Mouse (Mus musculus) right cerebral cortex, adult 2 months (tissue): ENCODE measurements around the gene Alpl.

Source experiments
- DNase-seq, 2 experiments: peaks; one replicate each; pipeline ENCODE4 v3.0.0; 2021 to 2022; ENCODE audit warnings: low spot score in 2 of 2

Alpl gene

DNA sequence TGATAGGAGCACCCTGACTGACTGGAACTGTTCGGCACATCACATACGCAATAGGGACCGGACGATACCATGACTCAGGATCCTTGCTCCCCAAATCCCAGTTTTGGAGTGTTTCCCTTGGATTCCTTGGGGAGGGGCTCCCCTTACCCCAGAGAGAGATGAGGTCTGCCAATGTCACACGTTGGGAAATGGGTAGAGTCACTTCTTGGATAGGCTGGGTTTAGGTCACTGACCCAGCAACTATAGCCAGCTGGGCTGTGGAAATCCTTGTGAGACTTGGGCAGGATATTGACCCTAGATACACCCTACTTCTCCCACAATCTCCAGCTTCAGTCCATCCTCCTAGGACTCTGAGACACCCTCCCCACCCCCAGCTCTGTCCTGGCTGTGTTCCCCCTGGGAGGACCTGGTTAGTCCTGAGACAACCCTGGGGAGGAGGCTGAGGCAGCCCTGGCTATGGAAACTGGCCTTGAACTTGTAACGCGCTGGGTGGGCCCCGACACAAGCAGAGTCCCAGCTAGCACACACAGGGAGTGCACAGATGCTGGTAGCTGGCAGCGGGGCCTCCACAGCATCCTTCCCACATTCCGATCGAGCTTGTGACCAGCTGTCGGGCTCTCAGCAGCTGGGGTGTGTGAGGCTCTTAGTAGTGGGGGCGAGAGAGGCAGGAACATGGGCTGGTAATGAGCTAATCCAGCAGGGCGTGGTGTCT lies 25.1 kb downstream of the Alpl start:
- no peak for DNase-seq

DNA sequence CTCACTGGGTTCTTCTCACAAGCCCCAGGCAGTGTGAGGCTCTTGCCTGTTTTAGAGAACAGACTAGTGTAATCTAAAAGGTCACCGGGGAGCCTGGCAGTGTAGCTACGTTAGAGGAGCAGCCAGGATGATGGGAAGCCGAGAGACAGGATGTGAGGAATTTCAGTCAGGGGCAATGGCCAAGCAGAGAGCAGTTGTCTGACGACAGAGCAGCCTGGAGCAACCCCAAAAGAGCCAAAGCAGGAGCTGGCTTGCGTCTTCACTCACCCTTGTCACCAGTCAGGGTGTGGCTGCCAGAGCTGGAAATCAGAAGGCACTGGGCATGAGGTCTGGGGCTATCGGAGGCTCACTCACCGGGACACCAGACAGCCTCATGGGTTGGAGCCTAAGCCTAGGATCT lies 26.5 kb downstream of the Alpl start:
- DNase-seq: no peak

DNA sequence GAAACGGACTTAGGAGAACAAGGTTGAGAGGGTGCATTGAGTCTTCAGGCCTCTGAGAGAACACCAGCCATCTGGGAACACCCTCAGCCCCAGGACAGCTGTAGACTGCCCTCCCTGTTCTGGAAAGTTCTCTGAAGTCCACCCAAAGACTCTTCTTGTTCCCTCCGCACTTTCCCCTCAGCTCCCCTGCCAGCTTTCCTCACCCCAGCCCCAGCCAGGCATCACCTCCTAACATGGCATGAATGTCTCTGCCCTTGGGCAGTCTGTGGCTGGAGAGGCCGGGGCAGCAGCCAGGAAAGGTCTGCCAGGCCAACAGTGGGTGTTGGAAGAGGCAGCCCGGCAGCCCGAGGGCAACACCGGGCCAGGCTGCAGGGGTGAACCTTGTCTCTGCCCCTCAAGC lies 27.4 kb downstream of the Alpl start:
- no peak for DNase-seq

DNA sequence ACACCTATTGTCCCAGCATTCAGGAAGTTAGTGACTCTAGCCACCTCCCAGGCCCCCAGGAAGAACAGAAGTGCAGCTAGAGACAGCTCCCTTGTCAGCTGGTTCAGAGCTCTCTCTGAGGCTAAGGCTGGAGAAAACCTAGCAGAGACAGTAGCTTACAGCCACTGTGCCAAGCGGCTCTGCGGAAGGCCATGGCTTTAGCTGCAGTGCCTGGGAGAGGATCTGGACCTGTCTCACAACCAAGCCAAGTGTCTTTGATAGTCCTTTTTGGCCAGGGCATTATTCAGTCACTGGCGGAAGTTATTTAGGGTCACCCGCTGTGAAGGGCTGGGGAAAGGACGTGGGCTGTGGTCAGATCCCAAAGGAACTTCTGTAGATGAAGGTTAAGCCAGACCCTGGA lies 27.8 kb downstream of the Alpl start:
- no peak for DNase-seq

DNA sequence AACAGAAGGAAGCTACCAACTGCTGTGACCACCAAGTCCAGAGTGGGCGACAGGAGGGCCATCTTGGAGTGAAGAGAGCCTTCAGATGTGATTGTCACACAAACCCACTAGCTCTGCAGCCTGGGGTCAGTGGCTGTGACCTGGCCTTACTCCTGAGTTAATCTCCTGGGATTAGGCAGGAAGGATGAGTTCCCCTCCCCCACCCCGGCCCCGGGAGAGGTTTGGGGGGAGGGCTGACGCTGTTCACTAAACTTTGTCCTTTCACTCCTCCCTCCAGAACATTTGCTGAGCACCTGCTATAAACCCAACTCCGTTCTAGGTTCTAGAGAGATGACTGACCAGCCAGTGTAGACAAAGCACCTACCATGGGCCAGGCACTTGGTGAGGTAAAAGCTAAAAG lies 29.8 kb downstream of the Alpl start:
- no peak for DNase-seq

DNA sequence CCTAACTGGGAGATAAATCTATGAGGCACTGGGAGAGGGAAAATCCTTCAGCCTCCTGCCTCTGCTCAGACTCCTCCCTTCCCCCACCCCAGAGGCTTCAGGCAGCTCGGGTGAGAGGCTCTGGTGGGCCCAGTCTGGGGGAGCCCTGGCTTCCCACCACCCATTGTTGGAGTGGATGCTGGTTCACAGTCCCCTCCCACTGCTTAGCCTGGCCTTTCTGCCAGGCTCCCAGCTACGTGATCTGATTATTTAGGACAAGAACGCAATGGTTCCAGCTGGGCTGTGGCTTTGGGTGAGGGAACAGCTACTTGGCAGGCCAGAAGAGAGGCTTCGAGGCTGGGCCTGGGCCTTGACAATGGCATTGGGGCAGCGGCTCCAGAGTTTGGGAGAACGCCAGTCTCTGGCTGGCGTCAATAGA lies 30.6 kb downstream of the Alpl start:
- peak; percentile 23 to 51 for DNase-seq

DNA sequence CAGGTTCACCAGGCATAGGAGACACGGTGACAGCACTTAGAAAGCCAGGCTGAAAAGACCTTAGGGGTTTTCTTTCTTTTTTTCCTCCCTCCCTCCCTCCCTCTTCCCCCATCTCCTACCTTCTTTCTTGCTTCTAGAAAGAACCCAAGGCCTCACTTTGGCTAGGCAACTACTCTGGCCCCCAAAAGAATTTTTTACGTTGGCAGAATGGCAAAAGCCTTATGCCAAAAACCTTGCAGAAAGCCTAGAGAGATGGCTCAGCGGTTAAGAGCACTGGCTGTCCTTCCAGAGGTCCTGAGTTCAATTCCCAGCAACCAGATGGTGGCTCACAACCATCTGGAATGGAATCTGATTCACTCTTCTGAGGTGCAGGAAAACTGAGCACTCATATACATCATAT lies 31.6 kb downstream of the Alpl start:
- DNase-seq: no peak

DNA sequence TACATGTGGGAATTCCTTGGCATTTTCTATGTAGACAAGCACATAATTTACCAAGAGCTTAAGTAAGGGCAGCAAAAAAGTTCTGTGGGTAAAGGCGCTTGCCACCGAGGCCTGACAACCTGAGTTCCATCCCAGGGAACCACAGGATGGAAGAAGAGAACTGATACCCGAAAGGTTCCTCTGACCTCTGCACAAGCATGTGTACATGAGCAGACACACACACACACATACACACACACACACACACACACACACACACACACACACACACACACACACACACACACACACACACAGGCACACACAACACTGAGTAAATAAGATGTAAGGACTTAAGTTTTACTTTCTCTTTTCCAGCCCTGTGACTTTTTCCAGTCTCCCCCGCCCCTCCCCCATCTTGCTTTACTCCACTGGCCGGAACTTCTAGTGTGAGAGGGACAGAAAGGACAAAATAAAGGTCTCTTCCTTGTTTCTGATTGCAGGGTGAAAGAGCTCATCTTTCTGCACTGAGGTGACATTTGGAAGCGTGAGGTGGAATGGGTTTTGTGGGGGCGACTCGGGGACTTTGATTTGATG lies 32.2 kb downstream of the Alpl start:
- no peak for DNase-seq

DNA sequence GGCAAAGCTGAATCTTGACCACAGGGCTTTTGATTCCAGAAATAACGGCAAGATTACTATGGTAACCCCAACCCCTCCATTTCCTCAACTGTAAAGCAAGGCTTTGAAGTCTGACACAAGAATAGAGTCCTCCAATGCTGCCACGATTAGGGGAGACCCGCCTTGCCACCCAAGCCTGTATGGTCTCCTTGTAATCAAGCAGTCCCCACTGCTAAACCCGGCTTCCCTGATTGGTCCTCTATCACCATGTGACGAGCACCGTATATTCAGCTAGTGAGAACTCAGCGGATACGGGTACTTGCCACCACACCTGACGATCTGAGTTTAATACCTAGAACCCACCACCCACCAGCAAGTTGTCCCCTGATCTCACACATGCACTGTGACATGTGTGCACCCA lies 33.3 kb downstream of the Alpl start:
- DNase-seq: no peak

DNA sequence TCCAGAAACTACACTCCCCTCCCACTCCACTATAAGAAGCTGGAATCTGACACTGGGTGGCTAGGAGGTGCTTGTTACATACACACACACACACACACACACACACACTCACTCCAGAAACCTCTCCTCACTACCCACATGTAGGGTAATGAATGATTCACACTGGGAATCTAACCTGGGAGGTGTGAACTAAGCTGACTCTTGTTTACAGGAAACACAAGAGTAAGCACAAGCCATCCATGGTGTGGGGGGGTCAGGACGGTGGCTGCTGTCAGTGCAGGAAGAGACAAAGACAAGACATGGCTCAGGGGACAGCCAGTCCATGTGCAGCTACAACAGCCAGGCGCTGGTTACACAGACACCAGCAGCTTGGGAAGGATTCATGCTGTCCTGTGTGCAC lies 41.7 kb downstream of the Alpl start:
- no peak for DNase-seq

DNA sequence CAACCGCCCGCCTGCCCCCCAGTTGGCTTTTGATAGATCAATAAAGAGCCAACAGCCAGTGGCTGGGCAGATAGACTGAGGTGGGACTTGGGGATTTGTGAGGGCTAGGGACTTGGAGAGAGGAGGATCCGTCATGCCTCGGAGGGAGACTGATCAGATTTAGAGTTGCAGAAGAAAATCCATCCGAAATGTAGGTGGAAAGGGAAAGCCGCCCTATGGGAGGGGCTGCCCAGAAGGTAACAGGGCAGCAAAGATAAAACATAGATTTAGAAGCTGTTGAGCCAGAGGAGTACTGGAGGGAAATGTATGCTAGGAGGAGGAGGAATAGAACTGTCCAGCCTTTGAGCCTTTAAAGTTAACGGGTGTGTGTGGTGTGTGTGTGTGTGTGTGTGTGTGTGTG lies 43.0 kb downstream of the Alpl start:
- DNase-seq: no peak

DNA sequence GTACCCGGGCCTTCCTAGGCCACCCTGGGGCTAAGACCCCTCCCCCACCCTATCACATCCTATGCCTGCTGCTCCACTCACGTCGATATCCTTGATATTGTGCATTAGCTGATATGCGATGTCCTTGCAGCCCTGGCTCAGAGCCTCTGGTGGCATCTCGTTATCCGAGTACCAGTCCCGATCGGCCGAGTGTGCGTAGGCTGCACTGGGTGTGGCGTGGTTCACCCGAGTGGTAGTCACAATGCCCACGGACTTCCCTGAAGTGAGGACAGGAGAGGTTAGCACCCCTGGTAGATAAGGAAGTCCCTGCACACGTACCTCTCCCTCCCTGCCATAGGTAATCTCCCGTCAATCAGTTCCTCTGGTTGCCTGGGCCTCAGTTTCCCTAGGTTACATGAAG lies 43.7 kb downstream of the Alpl start:
- no peak for DNase-seq

DNA sequence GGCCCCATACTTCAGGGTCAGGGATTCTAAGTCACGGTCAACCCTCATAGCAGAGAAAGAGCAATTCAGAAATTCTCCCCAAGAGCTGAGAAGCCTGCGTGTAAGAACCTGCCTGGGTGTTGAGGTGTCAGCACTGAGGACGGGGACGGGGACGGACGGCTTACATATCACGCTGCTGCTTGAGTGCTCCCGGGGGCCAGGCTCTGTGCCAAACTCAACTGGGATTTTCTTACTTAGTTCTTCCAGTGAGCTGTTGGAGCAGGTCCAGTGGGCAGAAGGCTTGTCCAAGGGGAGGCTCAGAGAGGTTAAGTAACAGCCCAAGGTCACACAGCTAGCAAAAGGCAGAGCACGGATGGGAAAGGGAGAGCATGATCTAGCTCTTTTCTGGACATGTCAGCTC lies 44.5 kb downstream of the Alpl start:
- no peak for DNase-seq

DNA sequence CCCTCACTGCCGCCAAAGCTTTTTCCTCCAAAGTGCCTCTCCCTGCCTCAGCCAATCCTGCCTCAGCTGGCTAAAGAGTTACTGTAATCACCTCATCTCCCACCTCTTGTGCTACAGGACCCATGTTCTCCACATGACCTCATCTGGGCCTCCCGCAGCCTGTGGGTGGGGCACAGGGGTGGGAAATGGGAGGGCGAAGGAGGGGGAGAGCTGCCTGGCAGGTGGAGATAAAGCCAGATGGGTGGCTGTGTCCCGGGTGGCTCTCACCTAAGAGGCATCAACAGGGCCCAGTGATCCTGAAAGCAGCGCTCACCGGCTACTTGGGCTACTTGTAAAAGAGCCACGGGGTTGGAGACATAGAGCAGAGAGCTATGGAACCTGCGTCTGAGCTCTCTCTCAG lies 44.9 kb downstream of the Alpl start:
- DNase-seq: no peak

DNA sequence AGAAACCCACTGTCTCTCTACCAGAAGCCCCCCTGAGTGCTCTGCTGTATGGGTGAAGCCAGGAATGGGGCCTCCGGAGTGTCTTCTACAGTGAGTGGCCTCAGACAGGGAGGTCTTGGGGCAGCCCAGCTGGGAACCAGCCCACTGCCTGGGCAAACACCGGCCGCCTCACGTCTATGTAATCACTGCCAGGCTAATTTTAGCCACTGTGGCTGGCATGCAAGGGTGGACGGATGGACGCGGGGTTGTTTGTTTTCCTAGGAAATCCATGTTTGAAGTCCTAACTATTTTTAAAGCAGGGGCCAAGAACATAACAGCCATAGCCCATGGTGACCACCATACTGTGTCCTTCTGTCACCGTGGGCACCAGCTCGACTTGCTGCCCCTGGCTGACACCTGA lies 46.1 kb downstream of the Alpl start:
- DNase-seq: no peak

DNA sequence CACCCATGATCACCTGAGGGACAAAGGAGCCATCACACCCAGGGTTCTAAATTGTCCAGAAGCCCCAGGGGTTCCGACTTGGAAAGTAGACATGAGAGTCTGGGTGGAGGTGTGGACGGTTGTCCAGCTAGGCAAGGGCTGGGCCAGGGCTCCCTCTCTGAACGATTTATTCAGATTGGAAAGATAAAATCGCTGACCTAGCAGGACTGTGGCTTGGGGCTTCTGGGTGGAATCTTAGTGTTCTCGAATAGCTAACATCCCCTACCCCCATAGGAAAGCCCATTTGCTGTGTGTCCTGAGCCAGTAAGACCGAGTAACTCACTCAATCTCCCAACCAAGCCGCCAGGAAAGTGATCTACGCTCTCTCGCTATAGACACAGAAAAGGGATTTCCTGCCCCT lies 46.5 kb downstream of the Alpl start:
- no peak for DNase-seq

DNA sequence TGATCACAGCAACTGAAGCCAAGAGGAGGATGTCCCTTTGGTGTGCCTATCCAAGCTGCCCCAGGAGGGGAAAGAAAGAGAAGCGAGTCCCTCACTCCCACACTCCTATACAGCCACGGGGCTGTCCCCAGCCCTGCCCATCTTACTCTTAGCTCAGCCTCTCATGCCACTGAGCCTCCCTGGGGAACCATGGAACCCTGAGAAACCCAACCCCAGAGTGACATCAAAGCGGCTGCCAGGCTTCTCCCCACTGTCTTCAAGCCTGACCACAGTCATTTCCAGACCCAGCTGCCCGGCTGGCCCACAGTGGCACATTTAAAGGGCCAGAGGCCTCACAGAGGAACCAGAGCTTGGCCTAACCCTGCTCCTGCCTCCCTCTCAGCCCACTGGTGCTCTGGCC lies 47.5 kb downstream of the Alpl start:
- no peak for DNase-seq

DNA sequence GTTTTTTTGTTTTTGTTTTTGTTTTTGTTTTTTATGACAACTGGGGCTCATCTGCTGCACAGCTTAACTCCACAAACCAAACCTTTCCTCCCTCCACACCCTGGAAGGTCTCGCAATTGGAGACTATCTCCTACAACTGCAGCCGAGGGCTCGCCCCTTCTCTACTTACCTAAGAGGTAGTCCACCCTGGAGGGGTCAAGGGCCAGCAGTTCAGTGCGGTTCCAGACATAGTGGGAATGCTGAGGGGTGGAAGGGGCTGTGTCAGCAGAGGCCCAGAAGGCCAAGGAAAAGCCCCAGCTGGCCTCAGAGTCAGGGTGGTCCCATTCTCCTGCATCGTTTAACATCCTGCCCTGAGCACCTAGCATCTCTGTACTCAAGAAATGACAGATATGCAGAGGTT lies 48.6 kb downstream of the Alpl start:
- DNase-seq: no peak

DNA sequence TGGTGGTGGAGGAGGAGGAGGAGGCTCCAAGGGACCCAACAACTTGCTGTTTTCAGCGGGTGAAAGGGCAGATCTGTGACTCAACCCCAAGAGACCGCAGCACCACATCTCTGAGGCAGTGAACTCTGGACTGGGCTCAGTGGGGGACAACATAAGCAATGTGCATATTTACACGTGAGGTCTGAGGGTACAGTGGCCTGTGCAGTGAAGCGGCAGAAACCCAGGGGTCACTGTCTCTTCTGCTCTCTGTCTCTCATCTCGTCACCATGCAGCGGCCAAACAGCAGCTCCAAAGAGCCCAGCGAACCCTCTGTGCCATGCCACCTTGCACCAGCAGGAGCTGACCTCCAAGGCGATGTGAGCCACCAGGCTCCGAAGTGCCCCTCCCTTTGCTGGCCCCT lies 49.1 kb downstream of the Alpl start:
- no peak for DNase-seq

DNA sequence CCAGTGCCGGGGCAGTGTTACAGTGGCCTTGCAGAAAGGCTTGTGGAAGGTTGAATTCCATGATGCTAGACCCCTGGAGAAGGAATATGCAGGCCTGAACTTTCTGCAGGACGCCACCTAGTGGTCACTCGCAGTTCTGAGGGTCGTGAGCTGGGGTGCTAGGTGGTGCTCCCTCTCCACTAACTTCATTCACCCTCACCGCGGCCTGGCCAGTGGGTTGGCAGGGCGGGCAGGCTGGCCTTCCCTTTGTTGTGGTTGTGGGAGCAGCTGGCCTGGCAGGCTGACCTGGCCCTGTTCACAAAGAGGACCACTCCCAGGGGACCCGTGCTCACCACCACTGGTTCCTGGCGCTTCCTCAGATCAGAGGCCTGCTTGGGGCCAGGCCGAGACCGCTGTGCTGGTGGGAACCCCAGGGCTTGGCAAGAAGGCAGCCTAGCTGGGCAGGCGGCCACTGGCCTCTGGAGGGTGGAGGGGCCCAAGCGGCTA lies 51.7 kb downstream of the Alpl start:
- peak in 1 of 2 experiments; percentile 23 for DNase-seq

DNA sequence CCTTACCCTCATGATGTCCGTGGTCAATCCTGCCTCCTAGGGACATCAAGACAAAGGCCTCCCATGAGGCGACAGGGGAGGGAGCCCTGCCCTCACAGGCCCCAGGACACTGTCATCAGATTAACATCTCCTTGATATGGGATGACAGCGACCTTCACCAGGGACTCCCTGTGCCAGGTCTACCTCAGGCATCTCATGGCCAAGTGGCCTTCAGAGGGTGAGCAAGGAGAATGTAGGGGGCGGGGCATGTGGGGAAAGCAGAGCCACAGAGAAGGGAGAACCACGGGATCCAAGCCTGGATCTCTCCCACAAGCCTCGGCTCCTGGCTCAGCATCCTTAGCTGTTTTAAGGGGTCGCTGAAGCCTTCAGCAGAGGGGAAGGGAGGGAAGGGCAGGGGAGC lies 52.4 kb downstream of the Alpl start:
- DNase-seq: no peak

DNA sequence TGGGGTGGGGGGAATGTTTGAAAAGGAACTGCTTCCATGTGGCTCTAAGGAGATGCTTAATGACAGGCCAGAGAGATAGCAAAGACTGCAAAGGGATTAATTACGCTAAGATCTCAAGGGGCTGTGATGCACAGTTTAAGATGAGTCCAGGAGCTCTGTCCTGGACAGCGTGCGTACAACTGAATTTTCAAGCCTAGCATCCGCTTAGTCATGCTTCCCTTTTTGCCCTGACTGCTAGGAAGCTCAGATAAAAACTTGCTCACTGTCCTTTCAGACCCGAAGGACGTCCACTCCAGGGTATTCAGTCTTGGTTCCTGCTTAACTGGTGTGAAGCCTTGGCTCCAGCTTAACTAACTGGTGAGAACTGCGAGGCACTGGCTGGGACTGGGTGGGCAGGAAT lies 55.8 kb downstream of the Alpl start:
- no peak for DNase-seq

DNA sequence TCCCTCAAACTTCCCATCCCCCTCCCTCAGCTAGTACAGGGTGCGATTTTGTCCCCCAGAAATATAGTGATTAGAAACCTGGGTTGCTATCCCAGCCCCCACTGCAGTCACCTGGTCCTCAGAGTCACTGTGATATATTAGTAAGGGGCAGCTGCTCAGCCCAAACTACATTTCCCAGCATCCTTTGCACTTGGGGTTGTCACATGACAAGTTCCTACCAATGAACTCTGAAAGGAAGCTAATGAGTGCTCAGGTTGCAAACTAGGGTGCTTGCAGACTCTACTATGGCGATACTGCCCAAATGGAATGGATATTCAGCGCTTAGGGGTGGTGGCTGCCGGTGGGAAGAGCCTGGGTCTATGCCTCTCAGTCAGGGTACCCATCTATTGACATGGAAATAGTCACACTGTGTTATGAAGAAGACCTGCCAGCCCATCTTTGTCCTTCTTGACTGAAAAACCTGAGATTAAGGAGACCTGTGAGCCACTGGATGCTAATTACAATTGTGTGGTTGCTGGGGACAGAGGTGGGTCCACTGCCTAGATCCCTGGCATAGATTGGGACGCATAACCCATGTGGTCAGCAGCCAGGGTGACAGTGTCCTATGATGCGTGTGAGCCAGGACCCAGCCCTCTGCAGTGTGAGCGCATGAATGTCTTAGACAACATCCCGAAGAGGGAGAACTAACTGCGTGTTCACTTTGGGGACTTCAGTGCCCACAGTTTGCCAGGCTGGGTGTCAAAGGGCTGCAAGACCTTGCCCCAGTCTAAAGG lies 56.8 kb downstream of the Alpl start:
- peak; percentile 41 to 51 for DNase-seq
